Mouse (Mus musculus) naive thymus-derived CD4-positive, alpha-beta T cell, adult 2 months (primary cell): Measurements from ENCODE around the gene Tsacc.
"Not testable (repeated sequence)": the region's sequence is repeated elsewhere in the genome, so short reads cannot be mapped to it uniquely, and the experiment has no call there.

Source experiments
- DNase-seq: peaks from one replicate; pipeline ENCODE4 v3.0.0-alpha.2; 2011; ENCODE audit warnings: low read depth

Gene Tsacc

DNA sequence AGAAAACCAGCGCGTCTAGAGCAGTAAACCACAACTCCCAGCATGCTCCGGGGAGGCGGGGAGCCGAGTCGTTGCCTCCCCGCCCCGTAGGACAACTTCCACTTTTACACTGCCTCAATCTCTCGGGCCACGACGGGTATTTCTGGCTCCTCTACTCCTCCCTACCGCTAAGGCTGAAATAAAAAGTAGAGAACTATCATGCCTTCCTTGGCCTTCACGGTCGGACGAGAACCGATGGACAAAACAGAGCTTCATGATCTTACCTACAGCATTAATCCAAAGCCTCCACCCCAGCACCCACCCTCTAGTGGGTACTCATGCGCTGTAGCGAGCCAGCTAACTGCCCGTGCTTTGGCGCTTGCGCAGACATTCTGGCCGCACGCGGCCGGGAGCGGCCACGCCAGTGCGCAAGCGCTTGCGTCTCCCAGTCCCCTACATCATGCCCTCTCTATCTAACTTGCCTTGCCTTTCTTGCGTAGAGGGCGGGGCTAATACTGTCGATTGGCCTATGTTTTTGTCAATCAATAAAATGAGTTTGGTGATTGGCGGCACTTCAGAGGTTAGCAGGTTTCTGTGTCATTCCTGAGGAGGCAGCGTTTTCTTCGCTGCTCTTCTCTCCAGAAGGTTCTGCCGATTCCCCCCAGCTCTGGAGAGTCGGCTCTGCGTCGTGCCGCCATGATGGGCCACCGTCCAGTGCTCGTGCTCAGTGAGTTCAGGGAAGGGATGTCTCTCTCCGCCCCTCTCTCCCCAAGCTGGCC, at the start of gene Tsacc, which contains the start of gene Cct3:
Tsacc (minus strand) TSS at position 439 of the 758 bp plus-strand sequence.
Cct3 (plus strand) TSS at position 556 of the 758 bp plus-strand sequence.
- DNase-seq: peak; percentile 99

DNA sequence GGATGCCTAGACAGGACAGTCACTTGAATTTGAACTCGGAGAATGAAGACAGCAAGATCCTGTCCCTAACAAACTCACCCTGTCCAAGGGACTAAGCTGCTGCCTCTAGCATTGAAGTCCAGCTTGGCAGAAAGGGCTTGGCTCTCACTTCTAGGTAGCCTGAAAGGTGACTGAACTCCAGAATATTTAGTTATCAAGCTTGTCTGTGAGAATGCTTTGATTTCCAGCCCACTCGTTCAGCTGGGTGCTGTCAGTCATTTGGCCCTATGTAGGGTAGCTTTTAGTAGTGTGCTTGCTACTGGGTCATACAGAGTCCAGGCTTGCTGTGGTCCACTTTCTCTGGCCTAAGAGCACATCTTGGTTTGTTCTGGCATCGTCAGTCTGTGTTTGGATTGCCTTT, 42.2 kb upstream of the Tsacc start:
- DNase-seq: no peak

DNA sequence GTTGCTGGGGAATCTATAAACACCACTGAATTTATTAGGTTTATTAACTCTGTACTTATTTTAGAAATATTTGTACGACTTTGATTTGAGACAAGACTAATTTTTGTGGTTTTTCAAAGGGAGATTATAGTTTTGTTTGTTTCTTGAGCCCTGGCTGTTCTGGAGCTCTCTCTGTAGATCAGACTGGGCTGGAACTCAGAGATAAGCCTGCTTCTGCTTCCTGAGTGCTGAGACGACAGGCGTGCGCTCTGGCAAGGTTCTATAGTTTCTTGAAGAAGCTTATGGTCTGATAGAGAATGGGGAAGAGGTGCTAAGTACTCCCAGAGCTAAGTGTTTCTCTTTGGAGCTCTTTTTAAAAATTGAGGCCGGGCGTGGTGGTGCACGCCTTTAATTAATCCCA, 41.5 kb upstream of the Tsacc start:
- no peak for DNase-seq

DNA sequence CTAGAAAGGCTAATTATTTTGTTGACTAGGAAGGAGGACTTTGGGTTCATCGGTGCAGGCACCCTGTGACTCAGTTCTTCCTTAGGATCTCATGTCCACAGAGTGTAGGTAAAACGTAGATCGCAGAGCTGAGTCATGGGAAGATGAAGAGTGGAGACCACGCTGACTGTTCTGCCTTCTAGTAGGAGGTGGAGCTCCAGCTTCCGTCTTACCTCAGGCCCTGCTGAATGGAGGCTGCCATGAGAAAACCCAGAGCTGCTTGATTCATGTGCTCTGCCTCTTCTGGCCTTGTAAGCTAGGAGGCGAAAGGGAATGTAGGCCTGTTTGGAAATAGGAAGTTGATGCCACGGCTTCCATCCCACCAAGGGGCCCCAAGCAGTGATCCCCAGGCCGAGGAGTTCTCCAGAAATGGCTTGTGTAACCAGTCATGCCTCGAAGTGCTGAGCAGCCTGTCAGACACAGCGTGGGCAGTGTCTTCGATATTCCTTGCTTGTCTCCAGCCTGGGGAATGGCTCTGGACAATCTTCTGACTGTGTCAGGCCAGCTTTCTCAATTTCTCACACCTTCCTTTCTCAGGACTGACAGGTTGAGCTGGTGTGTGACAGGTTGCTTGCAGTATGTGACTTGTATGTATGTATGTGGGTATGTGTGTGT, 40.7 kb upstream of the Tsacc start:
- DNase-seq: peak; percentile 64

DNA sequence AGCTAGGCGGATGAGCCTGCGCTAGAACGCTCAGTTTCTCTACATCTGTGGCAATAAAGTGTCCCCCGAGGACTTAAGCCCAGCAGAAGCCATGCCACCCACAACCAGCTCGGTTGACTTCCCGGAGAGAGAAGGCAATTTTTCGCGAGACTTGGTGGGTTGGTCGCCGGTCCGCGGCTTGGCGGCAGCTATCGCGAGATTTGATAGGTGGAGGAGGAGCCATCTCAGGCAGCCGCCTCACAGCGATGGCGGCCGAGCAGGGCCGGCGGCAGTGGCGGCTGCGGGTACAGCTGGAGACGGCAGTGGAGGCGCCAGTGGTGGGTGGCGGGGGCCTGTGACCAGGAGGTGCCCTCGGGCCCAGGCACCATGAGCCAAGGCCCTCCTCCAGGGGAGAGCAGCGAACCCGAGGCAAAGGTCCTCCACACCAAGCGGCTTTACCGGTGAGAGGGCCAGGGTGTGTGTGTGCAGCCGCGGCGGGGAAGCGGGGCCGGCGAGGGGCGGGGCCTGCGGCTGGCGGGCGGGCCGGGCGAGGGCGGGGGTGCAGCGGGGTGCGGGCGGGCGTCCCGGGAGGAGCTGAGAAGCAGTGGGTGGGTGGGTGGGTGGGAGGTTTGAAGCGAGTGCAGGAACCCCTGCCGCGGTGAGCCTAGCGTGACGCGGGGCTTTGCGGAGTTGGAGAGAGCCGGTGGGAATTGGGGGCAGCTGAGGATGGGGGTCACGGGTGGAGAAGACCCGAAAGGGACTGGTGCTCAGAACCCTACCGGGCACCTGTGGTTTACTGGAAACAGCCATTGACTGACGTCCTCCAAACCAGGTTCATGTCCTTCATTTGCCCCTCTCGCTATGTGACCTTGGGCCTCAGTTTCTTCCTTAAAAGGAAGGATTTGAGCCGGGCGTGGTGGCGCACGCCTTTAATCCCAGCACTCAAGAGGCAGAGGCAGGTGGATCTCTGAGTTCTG, 39.5 kb upstream of the Tsacc start, which contains the start of the genes Tmem79 and Smg5:
Tmem79 (minus strand) TSS at position 91 of the 956 bp plus-strand sequence.
Smg5 (plus strand) TSS at position 203 of the 956 bp plus-strand sequence.
- DNase-seq: peak; percentile 98

DNA sequence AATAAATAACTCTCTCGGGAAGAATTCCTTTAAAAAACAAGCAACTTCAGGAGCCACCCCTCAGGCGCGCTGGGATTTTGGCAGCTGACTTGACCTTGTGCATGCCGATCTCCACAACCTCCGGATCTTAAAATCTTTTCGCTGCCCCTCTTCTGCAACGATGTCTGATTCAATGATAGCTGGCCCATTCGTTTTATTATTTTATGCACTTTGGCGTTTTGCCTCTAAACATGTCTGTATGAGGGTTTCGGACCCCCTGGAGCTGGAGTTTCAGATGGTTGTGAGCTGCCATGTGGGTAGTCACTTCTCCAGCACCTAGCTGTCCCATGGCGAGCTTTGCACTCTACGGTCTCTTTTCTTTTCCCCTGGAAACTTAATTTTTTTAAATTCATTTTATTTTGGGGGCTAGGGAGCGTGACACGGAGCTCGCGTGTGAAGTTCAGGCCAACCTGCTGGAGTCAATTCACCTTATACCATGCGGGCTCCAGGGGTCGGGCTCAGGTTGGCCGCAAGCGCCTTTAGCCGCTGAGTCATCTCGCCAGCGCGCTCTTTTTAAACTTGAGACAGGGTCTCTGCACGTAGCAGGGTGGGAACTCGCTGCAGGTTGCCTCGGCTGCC, 38.7 kb upstream of the Tsacc start:
- no peak for DNase-seq

DNA sequence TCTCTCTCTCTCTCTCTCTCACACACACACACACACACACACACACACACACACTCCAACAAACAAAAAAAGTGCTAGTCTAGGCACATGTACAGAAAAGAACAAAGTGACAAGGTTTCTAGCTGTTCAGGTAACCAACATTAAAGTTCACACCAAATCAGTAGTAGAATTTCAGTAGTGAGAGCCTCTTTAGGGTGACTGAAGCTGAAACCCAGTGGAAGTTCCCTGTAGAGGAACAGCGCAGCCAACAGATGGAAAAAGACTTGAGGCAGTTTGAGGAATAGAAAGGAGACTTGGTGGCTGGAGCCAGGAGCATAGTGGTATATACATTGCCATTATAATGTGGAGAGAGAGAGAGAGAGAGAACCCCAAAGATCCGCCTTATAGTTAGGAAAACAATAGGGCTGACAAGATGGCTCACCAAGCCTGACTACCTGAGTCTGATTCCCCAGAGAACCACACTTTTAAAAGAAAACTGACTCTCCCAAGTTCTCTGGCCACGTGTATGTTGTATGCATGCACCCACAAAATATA, 38.2 kb upstream of the Tsacc start:
- no peak for DNase-seq

DNA sequence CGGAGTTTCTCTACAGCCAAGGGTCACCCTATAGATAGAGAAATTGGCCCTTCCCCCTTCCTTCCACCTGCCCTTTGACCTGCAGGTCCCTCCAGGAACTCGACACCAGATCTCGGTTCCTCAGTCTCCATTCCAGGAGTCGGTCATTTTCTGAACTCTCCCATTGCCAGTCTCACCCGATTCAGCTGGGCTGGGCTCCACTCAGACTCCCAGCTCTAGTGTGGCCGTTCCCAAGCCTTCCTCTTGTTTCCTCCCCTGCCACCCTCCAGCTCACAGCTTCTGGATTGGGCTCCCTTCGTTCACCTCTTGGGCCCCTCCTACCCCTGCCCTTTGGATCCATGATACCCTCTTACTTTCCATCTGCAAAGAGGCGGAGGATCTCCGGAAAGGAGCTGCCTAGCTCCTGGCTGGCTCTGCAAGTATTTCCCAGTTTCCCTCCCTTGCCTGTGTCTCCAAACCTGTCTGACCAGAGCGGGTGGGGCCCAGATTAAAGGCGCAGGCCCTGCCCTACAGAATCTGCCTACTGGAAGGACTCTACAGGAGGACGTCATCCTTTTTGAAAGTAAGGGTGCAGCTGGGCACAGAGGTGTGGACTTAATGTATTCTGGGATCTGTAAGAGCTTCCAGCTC, 37.3 kb upstream of the Tsacc start:
- no peak for DNase-seq

DNA sequence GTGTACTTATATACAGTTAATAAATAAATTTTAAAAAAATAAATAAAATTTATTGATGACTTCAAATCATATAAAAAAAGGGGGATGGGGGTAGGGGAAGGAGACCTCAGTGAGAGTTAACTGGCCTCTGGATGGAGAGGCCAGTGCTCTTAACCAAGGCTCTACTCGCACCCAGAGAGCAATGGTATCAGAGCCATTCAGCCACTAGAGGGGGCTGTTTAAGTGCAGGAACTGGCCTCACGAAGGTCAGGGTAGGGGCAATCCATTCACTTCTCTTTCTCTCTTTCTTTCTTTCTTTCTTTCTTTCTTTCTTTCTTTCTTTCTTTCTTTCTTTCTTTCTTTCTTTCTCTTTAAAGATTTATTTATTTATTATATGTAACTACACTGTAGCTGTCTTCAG, 34.5 kb upstream of the Tsacc start:
- peak; percentile 80 for DNase-seq

DNA sequence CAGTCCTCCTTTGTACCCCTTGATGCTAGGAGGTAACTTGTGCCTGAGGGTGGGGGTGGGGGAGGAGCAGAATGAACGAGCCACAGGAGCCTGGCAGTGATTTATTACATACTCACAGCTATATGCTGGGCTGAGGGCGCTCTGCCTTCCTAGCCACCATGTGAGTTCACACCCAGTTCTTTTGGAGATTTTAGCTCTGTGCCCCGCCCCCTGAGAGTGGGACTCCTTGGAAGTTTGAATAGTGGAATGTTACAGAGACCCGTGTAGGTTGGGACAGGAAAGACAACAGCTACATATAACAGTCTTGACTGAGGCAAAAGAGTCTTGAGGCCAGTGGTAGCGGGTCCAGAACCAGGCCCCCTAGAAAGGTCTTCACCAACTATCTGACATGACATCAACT, 32.2 kb upstream of the Tsacc start:
- no peak for DNase-seq

DNA sequence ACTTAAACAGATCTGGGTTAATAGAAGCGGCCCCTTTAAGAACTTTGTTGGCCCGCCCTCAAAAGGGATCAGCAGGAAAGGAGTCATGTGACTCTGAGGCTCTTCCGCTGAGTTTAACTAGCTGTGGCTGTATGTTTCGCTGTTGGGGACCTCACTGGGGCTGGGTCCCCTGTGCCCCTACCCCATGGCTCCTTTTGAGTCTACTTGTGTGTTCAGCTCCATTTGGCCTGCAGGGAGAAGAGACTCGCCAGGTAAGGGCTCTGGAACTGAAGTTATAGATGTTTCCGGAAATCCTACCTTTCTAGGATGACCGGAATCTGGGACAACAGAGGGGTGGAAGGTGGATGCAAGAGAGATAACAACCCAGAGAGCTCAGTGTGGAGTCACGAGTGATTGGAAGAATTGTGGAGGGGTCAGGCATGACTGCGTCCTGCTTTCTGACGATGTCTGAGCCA, 28.2 kb upstream of the Tsacc start, which contains the start of gene Glmp:
Glmp (plus strand) TSS at position 73 of the 455 bp plus-strand sequence.
- peak; percentile 66 for DNase-seq

DNA sequence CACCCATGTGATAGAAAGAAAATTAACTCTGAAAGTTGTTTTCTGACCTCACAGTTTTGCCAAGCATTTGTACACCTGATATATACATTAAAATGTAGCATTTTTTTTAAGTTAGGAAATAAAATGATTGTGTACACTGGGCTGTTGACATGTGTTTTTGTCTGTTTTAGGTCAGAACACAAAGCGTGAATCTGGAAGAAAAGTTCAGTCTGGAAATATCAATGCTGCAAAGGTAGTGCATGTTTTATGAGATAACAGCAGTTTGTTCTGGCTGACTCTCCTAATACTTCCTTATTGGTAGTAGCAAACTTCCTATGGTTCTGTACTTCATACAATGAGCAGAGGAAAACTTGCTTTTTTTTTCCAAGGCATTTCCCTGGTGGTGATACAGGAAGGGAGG, 2.4 kb upstream of the Tsacc start:
- DNase-seq: no peak

DNA sequence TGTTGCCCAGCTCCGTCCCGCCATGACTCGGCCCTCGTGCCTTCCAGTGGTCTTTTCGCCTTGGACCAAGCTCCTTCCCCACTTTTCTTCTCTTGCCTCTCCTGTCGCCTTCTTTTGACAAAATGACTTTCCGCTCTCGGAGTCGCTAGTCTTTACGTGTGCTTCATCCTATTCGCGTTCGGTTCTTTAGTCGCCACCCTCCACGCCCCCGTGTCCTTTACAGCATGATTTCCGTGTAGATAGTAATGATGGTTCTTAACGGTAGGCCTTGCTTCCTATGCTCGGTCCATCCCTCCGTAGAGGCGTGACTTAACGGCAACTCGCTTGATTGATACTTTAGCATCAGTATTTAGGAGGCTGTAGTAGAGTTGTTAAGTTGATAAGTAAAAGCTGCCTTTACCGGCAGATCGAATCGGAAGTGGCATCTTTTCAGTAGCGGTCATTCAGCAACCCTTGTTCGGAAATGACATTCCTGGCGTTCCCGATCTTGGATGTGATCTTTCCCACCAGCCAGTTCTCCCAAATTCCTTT, 587 bp upstream of the Tsacc start:
- DNase-seq: peak; percentile 75

DNA sequence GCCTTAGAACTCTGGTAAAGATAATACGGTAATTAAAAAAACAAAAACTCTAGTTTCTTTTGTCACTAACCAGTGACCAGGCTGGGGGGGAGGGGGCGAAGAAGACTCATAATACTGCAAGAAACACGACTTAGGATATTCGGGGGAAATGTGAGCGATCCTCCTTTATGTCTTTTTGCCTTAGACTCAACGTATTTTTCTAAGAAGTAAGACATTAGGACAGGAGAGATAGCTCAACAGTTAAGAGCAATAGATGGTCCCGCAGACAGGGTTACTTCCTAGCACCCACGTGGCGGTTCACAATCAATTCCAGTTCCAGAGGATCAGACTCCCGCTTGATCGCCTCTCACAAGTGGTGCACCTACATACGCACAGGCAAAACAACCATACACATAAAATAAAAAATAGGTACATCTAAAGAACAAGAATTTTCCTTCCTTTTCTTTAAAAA, 664 bp downstream of the Tsacc start:
- no peak for DNase-seq

DNA sequence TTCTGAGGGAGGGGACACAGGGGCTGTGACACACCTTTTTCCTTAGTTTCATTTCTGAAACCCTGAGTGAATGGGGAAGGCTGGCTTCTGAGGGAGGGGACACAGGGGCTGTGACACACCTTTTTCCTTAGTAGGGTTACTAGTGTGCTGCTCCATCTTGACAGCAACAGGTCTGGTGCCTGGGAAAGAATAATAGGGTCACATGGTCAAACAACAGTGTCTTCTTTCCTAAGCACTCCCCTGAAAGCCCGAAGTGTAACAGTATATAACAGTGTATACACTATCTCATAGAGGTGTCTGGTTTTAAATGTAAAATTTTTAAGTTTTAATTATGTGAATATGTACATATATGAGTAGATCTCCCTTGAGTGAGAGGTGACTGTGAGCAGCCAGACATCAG, 1.5 kb downstream of the Tsacc start:
- not testable (repeated sequence) for DNase-seq

DNA sequence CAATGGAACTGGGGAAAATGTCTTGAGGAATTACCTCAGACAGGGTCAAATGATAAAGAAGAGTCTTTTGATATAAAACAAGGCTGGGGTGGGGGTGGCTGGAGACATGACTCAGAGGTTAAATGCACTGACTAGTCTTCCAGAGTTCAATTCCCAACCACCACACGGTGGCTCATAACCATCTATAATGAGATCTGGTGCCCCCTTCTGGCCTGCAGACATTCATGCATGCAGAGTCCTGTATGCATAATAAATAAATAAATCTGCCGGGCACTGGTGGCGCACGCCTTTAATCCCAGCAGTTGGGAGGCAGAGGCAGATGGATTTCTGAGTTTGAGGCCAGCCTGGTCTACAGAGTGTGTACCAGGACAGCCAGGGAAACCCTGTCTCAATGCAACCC, 4.8 kb downstream of the Tsacc start:
- peak; percentile 51 for DNase-seq

DNA sequence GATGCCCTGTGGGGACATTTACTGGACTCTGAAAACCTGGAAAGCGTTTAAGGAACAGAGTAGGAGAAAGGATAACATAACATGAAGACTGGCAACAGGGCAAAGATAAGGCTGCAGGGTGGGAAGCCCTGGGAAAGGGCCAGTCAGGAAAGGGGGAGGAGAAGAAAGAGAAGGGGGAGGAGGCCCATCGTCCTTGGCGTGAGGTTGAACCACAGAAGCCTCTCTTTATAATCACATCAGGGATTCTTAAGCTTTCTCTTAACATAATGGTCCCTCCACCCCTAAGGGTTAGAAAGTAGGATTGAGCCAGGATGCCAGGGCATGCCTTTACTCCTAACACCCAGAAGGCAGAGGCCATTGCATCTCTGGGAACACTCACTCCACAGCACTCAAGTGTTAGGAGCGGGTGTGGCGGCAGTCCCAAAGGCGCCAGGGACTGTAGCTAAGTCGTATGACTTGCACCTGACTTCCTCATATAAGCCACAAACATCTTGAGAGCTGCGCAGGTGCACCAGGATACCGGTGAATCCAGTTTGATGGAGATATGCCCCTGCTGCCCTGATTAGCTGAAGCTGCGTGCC, 8.6 kb downstream of the Tsacc start:
- not testable (repeated sequence) for DNase-seq

DNA sequence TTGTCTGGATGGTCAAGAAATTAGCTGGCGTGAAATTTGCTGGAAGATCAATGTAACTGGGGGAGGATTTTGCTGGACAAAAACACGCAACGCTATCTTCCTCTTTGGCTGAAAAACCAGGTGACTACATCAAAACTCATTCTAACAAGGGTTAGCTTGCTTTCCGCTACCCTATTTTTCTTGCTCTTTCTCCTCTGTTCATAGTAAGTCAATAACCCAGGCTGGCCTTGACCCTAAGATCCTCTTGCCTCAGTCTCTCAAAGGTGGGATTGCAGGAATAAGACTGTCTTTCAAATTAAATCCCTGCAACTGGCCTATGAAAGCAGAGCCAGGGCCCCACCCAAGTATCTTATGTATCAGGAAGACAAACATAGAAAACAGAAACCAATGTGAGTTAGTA, 9.7 kb downstream of the Tsacc start, which contains the start of gene Gm38392:
Gm38392 (minus strand) TSS at position 101 of the 400 bp plus-strand sequence.
- DNase-seq: no peak

DNA sequence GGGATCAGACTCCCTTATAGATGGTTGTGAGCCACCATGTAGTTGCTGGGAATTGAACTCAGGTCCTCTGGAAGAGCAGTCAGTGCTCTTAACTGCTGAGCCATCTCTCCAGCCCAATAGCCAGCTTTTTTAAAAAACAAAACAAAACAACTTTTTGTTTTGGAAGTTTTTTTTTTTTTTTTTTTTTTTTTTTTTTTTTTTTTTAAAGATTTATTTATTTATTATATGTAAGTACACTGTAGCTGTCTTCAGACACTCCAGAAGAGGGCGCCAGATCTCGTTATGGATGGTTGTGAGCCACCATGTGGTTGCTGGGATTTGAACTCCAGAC, 11.3 kb downstream of the Tsacc start:
- DNase-seq: not testable (repeated sequence)
